Mouse (Mus musculus) neural tube, embryonic 11.5 days (tissue): ENCODE measurements around the gene Gbf1. TPM values are rescaled to one million over a fixed set of nuclear protein-coding genes. Genes with fewer than 3 reads are reported as not detected.

Source experiments
- ATAC-seq: fragments of 200-750 bp; cut with Nextera tagmentation; 2 replicates; pipeline ENCODE4 v1.8.0; 2017; ENCODE audit warnings: moderate number of reproducible peaks, mild to moderate bottlenecking, moderate TSS enrichment, moderate library complexity; ENCODE audit not compliant: insufficient read depth, low FRiP score, low TSS enrichment
- DNase-seq: peaks from one replicate; pipeline ENCODE4 v3.0.0-alpha.2; 2015; ENCODE audit warnings: low spot score
- H3K27ac ChIP-seq: fragments of 300-500 bp; sonication (generic); 2 replicates; pipeline ENCODE4 v1.5.1; 2014; ENCODE audit warnings: low read depth, mild to moderate bottlenecking, low read length
- H3K27me3 ChIP-seq: fragments of 300-500 bp; sonication (generic); 2 replicates; pipeline ENCODE4 v1.6.1; 2014; ENCODE audit warnings: mild to moderate bottlenecking, low read length, mixed read lengths; ENCODE audit not compliant: control insufficient read depth, insufficient read depth
- H3K36me3 ChIP-seq: fragments of 300-500 bp; sonication (generic); 2 replicates; pipeline ENCODE4 v1.6.1; 2014; ENCODE audit warnings: mild to moderate bottlenecking, low read length, moderate library complexity, mixed read lengths; ENCODE audit not compliant: control insufficient read depth, insufficient read depth
- H3K4me1 ChIP-seq: fragments of 300-500 bp; sonication (generic); 2 replicates; pipeline ENCODE4 v1.6.1; 2014; ENCODE audit warnings: low read length, mixed read lengths; ENCODE audit not compliant: control insufficient read depth, insufficient read depth
- H3K4me2 ChIP-seq: fragments of 300-500 bp; sonication (generic); 2 replicates; pipeline ENCODE4 v1.6.1; 2014; ENCODE audit warnings: low read depth, mild to moderate bottlenecking, moderate library complexity
- H3K4me3 ChIP-seq: fragments of 300-500 bp; sonication (generic); 2 replicates; pipeline ENCODE4 v1.5.1; 2014; ENCODE audit warnings: low read depth, low read length
- H3K9ac ChIP-seq: fragments of 300-500 bp; sonication (generic); 2 replicates; pipeline ENCODE4 v1.6.1; 2014; ENCODE audit warnings: mild to moderate bottlenecking, low read length
- H3K9me3 ChIP-seq: fragments of 300-500 bp; sonication (generic); 2 replicates; pipeline ENCODE4 v1.6.1; 2016; ENCODE audit warnings: low read length; ENCODE audit not compliant: control insufficient read depth
- WGBS: fragments of 180-500 bp; shearing (Covaris S2); extraction: QIAGEN DNeasy Blood & Tissue Kit; methylation state at CpG from one replicate; pipeline ENCODE4 v1.1.7; 2014; 5-methylcytosine and 5-hydroxymethylcytosine counted together
- polyA plus RNA-seq: library from polyadenylated mRNA; unstranded; fragments of >200 nt; fragmentation: Nextera tagmentation; extraction: Ambion mirVana; gene quantifications from 2 replicates; pipeline ENCODE4 v1.2.1, GENCODE M21; 2014

Gene Gbf1
- polyA plus RNA-seq, 1 experiment from 2014 or later, result 52.0 TPM

DNA sequence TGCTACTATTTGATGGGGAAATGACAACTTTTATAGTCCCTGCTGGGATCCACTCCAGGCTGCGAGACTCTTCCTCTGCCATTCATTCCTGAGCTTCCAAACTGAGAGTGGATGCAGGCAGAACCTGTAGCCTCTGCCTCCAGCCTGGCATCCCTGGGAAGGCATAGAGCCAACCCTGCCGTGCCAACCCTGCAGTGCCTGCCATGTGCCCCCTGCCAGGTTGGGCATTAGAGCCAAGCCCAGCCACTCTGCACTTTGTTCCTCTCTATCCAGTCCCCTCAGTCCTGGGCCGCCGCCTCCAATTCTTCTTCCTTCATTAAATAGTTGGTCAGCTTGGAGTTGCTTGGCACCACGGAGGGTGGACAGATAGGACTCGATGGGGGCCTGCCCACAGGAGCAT, 133.7 kb downstream of the Gbf1 start:
- H3K36me3 ChIP-seq, result peaks cover 9% of the 10 kb centered on the region
- H3K27ac ChIP-seq, result no peak overlapping the region
- H3K4me3 ChIP-seq, result no peak overlapping the region
- H3K9me3 ChIP-seq, result no peaks in the 10 kb centered on the region
- H3K27me3 ChIP-seq, result no peaks in the 10 kb centered on the region
- DNase-seq, result no peak
- WGBS, result 90% methylated on average over 6 of the region's 6 CpGs
- no peaks in the 10 kb centered on the region for H3K4me1 ChIP-seq
- H3K9ac ChIP-seq, result no peak overlapping the region
- H3K4me2 ChIP-seq, result no peak overlapping the region
- no peak for ATAC-seq

DNA sequence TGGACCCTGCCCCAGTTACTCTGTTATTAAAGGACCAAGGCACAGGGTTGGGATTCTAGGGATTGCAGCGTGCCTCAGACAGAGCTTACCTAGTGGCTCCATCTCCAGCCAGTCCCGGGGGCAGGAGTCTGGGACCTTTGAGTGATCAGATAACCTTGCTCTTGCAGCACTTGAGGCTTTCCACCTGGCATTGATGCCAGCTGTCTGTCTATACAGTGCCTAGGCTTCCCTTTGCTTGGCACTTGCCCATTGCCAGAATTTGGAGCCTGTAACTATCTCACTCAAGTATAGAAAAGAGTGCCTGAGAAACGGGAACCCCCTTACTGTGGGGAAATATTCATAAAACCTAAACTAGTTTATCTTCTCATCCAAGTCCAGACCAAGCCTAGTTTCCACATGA, 134.6 kb downstream of the Gbf1 start:
- no peaks in the 10 kb centered on the region for H3K4me1 ChIP-seq
- no peak overlapping the region for H3K27ac ChIP-seq
- DNase-seq (no peak), ATAC-seq (no peak)
- H3K9ac ChIP-seq, result no peak overlapping the region
- 95% methylated on average over 3 of the region's 3 CpGs for WGBS
- no peaks in the 10 kb centered on the region for H3K9me3 ChIP-seq
- no peak overlapping the region for H3K4me2 ChIP-seq
- peaks cover 9% of the 10 kb centered on the region for H3K36me3 ChIP-seq
- H3K27me3 ChIP-seq, result no peaks in the 10 kb centered on the region
- H3K4me3 ChIP-seq, result no peak overlapping the region

DNA sequence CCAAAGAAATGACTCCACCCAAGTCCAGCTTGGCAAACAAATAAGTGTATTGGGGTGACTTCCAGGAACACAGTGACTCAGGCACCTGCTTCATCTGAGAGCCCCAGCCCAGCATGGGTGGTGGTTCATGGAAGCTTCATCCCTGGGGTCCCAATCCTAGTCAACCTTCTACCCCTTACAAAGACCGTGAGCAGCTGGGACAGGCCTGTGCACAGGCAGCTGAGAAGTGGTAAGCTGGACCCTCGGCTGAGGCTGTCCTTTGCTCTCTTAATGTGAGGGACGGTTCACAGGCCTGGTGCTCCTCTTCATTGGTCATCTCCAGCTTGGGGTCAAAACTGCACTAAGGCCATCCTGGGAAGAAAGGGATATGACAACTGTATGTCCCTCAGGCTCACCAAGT, 135.3 kb downstream of the Gbf1 start:
- no peak overlapping the region for H3K4me2 ChIP-seq
- H3K36me3 ChIP-seq, result peaks cover 5% of the 10 kb centered on the region
- H3K4me1 ChIP-seq, result no peaks in the 10 kb centered on the region
- no peak overlapping the region for H3K4me3 ChIP-seq
- no peaks in the 10 kb centered on the region for H3K27me3 ChIP-seq
- DNase-seq (no peak), ATAC-seq (no peak)
- no peak overlapping the region for H3K9ac ChIP-seq
- 90% methylated on average over 3 of the region's 3 CpGs for WGBS
- H3K27ac ChIP-seq, result no peak overlapping the region
- no peaks in the 10 kb centered on the region for H3K9me3 ChIP-seq

DNA sequence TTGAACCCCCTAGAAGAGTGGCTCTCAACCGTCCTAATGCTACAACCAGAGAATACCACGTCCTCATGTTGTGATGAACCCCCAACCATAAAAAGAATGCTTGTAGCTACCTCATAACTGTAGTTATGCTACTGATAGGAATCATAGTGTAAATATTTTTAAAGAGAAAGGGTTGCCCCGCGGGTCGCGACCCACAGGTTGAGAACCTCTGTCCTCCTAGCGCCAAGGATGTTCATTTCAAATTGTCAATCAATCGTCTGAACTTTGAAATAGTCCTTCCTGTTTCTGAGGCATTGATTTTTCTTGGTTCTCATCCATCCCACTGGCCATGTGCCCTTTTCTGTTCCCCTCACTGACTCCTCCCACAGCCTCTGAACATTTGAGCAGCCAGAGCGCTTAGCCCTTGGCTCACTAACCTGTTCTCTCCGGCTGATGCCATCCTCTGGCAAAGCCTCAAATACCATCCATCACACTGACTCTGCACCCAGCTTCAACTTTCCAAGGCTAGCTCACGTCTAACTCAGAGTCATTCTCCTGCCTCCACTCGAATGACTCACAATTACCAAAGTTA, 138.3 kb downstream of the Gbf1 start:
- no peak overlapping the region for H3K27ac ChIP-seq
- H3K27me3 ChIP-seq, result no peaks in the 10 kb centered on the region
- ATAC-seq (no peak), DNase-seq (no peak)
- H3K4me1 ChIP-seq, result no peaks in the 10 kb centered on the region
- H3K4me3 ChIP-seq, result no peak overlapping the region
- 73% methylated on average over 12 of the region's 12 CpGs for WGBS
- H3K9ac ChIP-seq, result no peak overlapping the region
- no peaks in the 10 kb centered on the region for H3K9me3 ChIP-seq
- no peak overlapping the region for H3K4me2 ChIP-seq
- H3K36me3 ChIP-seq, result no peaks in the 10 kb centered on the region

DNA sequence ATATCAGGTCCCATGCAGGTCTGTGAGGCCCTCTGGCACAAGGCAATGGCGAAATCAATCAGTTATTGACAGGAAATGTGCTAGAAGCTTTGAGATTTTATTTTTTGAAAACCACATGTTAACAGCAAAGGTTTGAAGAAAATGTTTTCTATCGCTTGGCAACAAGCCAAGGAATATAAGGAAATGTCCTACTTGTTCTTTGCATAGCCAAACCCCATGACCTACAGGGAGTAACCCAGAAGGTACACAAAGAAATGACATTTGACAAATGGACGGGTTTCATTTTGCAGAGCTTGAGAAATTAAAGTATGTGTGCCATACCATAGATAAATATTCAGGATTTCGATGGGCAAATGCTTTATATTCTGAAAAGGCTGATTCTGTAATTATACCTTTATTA, 144.6 kb downstream of the Gbf1 start:
- H3K4me2 ChIP-seq, result no peak overlapping the region
- ATAC-seq, result no peak
- no peak for DNase-seq
- H3K36me3 ChIP-seq, result no peaks in the 10 kb centered on the region
- WGBS, result 75% methylated on average over 4 of the region's 4 CpGs
- no peaks in the 10 kb centered on the region for H3K9me3 ChIP-seq
- no peak overlapping the region for H3K9ac ChIP-seq
- H3K27me3 ChIP-seq, result no peaks in the 10 kb centered on the region
- H3K27ac ChIP-seq, result no peak overlapping the region
- H3K4me3 ChIP-seq, result no peak overlapping the region
- H3K4me1 ChIP-seq, result no peaks in the 10 kb centered on the region

DNA sequence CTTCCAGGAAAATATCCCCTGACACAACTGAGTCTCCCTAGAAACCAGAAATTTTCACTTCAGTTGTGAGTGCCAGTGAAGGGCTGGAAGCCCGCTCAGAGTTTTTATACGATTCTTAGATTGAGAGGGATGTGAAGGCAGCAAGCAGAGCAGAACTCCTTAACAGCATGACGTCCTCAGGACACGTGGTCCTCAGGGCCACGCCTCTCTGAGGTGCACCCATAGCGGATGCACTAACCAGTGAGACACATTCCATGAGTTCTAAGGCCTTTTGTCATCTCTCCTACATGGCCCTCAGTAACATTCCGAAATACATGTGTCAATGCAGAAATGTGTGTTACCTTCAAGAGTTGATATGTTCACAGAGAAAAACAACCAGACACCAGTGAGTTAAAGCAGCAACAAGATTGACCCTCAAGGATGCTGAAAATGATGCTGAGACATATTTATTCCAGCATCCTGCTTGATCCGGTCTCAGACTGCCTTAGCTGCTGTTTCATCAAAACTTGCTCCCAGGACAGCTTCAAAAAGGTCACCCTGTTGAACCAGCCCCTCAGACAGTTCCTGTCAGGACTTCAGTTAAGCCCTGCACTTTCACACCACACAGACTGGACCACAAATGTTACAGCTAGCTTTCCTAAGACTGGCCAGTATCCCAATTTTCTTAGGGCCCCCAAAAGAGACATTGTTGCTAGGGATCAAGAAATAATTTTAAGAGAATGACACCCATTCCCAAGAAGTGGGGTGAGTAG, 148.2 kb downstream of the Gbf1 start:
- Histone ChIP-seq H3K27me3 (no peaks in the 10 kb centered on the region), H3K27ac (no peak overlapping the region), H3K36me3 (no peaks in the 10 kb centered on the region), H3K4me3 (no peak overlapping the region), H3K9me3 (no peaks in the 10 kb centered on the region), H3K4me1 (peaks cover 10% of the 10 kb centered on the region), H3K9ac (no peak overlapping the region), H3K4me2 (no peak overlapping the region)
- 43% methylated on average over 8 of the region's 8 CpGs for WGBS
- no peak for ATAC-seq
- no peak for DNase-seq

DNA sequence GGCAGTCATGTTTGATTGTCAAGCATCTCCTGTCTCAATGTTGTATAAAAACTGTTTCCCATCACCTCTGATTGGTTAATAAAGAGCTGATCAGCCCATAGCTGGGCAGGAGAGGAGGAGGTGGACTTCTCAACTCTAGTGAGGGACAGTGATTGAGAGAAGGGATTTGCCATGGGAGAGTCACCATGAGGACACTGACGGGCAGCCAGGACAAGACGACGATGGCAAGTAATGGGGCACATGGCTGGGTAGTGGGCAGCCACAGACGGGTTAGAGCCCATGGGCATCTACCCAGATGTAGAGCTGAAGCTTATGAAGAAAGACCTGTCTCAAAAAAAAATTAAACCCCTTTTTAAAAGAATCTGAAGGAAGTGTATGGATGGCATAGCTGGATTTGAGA, 150.2 kb downstream of the Gbf1 start:
- H3K27me3 ChIP-seq, result peaks cover 3% of the 10 kb centered on the region; the same call in 1 of the 2 replicates
- no peak overlapping the region for H3K9ac ChIP-seq
- WGBS, result 90% methylated on average over 4 of the region's 4 CpGs
- peaks cover 10% of the 10 kb centered on the region for H3K4me1 ChIP-seq
- ATAC-seq, result no peak
- no peak overlapping the region for H3K4me2 ChIP-seq
- no peak overlapping the region for H3K4me3 ChIP-seq
- H3K36me3 ChIP-seq, result no peaks in the 10 kb centered on the region
- no peak overlapping the region for H3K27ac ChIP-seq
- DNase-seq, result no peak
- H3K9me3 ChIP-seq, result no peaks in the 10 kb centered on the region

DNA sequence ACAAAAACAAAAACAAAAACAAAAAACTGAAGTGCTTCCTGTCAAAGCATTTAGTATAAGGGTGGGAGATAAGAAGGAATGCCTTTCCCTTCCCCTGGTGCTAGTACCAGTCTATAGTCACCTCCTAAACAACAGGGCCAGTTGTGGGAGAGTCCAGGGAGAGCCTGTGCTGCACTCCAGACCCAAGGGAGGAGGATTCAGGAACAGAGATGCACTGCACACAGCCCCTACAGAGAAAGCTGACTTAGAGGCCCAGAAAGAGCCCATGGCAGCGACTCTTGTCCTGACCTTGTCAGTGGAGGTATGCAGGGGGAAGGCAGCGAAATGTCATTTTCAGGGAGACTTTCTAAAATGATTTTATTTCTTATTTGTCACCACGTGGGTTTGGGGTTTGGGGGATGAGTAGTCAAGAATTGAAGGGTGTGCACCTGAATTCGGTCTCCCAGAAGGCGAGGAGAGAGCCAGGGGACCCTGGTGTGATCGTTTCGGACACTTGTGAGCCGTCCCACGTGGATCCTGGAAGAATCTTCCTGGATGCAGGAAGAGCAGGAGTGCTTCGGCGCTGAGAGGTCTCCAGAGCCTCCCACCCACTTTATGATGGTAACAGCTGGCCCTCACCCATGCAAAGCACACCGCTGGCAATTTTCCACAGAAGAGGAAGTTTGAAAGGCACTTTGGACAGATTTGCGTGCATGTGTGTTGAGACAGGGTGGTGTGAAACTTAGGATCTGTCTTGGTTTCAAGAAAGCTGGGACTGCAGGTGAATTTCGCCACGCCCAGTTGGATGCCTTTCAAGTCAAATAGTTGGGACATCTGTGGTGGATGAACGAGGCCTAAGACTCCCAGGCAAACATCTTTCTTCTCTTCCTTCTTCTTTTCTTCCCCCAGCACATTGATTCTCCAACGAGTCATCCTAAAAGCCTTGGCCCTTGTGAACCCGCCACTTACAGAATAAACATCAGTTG, 151.2 kb downstream of the Gbf1 start:
- ATAC-seq, result no peak
- WGBS, result 52% methylated on average over 18 of the region's 18 CpGs
- H3K36me3 ChIP-seq, result no peaks in the 10 kb centered on the region

More for the DNA sequence above, 151.2 kb downstream of the Gbf1 start:
- DNase-seq, result peak; percentile 6
- peak overlapping the region; percentile 93 for H3K4me2 ChIP-seq
- H3K4me1 ChIP-seq, result peaks cover 11% of the 10 kb centered on the region
- no peaks in the 10 kb centered on the region for H3K9me3 ChIP-seq
- H3K4me3 ChIP-seq, result peak overlapping the region; percentile 54
- H3K9ac ChIP-seq, result no peak overlapping the region
- peaks cover 11% of the 10 kb centered on the region for H3K27me3 ChIP-seq
- no peak overlapping the region for H3K27ac ChIP-seq
